Mouse (Mus musculus): ENCODE measurements around the gene Prss58.

GRCm38 (mm10) chr6:40890973-40891372, 9.2 kb downstream of the Prss58 start:
- TF ChIP-seq POLR2A (IDR thresholded peaks at IDR 0.05; ENCODE audit: extremely low read depth, insufficient read depth, low read length) (no peak), CTCF (IDR thresholded peaks at IDR 0.05; ENCODE audit: extremely low read depth, insufficient read depth, low read length) (no peak)
